Mouse (Mus musculus): ENCODE data around the gene Mmp14.

The Mmp14 gene

DNA sequence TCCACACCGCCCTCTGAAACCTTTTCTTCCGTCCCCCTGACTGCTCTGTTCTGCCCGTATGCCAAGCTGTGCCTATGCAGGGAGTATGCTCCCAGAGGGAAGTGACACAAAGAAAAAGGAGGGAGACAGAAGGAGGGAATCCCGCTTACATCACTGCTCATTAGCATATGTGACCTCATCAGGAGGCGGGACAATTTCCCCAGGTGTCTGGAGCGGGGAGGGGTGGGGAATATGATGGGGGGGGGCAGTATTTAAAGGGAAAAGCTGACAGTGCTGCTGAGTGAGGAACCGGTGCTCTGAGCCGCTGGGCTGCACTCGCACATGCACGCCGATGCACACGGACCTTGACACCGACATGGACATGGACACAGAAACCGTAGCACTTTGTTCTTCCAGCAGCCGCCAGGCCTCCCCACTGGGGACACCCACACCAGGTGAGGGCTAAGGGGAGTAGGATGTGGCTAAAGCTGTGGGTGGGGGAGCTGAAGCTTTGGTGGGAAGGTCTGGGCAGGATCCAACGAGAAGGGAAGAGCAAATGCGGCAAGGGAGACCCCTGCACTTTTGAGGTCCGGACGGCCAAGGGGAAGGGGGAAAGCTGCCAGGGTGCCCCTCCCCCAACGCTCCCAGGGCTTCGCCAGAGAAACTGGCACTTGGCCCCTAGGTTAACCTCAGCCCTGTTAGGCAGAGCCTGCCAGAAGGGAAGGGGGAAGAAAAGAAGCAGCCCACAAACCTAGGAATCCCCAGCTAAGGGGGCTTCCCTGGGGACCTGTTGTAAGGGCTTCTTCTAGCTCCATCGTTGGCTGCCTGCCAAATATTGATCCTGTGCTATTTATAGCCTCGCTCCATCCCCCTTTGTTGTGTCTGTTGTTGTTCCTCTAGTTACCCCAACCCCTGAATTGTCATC lies 44.8 kb downstream of the Mmp14 start, which contains the start of gene Rem2:
Gene Rem2 (plus strand): TSS at position 160 of the 904 bp plus-strand sequence.
- peak; percentile 77 for DNase-seq (ENCODE audit: low spot score)

GRCm38 (mm10) chr14:54477172-54477909 lies 45.9 kb downstream of the Mmp14 start:
- no peak for DNase-seq (ENCODE audit: low spot score)

GRCm38 (mm10) chr14:54479451-54479920 lies 48.1 kb downstream of the Mmp14 start:
- DNase-seq (ENCODE audit: low spot score) = no peak

GRCm38 (mm10) chr14:54480673-54481072 lies 49.3 kb downstream of the Mmp14 start:
- DNase-seq (ENCODE audit: low spot score) = no peak

DNA sequence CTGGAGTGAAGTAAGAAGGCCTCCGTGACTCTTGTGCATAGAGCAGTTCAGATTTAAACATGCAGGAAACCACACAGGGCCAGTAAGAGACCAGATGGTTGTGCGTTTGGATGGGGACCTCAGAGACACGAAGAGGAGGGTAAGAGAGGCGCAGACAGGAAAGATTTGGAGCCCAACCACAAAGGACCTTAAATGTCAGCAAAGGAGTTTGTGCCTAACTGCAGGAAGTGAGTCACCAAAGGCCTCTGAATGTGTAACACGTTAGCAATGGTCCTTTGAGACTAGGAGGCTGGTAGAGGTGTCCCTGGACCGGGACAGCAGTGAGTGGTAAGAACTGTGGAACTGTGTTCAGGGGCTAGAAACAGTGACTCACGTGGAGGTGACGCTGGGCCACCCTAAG lies 50.0 kb downstream of the Mmp14 start:
- DNase-seq (ENCODE audit: low spot score) = no peak

GRCm38 (mm10) chr14:54482498-54482897 lies 51.1 kb downstream of the Mmp14 start:
- DNase-seq (ENCODE audit: low spot score) = no peak

DNA sequence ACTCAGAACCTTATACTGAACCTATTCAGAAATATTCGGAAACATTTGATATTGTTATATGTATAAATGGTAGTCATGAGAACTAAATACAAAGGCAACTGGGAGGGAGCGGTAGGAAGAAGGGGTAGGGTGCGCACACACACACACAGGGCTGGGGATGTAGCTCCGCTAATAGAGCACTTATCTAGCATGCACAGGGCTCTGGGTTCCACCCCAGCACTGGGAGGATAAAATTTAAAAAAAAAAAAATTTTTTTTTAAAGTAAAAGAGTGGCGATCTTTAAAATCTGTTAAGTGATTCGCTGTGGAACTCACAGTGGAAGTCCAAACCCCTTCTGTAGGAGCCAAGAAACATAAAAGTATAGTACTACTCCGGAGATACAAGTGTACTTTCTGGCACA lies 54.5 kb downstream of the Mmp14 start:
- no peak for DNase-seq (ENCODE audit: low spot score)

- DNase-seq (ENCODE audit: low spot score) = no peak
Observed at GRCm38 (mm10) chr14:54487732-54488131, 56.3 kb downstream of the Mmp14 start.

DNA sequence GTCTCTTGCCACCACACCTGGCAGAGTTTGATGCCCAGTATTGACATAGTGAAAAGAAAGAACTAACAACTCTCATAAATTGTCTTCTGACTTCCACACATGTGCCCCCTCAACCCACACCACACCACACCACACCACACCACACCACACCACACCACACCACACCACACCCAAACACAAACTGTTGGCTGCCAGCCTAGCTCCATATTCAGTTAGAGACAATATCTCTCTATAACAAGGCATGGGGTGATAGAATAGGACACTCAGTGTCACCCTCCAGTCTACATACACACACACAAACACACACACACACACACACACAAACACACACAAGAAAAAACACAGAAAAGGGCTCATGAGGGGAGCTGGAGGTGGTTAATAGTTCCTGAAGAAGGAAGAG lies 56.9 kb downstream of the Mmp14 start:
- DNase-seq (ENCODE audit: low spot score) = no peak

DNA sequence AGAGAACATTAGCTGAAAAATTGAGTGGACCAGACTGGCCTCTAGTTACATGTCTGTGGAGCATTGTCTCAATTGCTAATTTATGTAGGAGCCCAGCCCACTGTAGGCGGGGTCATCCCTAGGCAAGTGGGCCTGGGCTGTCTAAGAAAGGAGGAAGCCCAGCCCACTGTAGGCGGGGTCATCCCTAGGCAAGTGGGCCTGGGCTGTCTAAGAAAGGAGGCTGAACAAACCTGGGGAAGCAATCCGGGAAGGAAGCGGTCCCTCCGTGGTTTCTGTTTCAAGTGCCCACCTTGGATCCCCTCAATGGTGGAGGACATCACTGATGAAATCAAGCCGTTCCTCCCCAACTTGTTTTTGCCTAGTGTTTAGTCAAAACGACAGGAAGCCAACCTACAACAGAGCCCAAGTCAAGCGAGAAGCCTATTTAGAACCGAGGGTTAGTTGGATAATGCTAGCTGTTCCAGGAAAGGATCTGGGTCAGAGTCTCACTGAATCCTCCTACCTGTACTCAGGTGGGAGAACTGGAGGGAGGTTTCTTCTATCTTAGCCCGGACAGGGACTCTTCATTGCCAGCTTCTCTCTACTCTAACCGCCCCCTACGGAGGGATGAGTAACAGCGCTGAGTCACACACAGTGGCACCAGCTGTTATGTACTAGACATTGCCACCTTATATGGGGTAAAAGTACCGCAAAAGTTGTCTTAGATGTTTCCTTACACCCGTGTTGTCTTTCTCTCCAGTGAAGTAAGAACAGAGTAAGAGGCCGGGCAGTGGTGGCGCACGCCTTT lies 61.1 kb downstream of the Mmp14 start:
- DNase-seq (ENCODE audit: low spot score) = peak; percentile 24

DNA sequence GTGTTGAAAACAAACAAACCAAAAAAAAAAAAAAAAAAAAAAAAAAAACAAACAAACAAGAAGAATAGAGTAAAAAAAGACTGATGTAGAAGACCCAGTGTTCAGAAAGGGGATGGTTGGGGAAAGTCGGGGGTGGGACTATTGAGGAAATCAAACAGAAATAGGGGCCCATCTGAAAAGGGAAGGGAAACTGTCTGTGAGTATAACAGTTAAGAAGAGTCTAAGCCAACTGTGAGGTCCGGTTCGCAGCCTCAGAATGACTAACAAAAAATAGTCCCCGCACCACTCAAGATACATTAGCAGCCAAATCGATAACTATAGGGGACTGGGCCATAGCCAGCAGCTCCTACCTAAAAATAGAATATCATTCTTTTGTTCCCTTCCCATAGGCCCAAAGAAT lies 61.8 kb downstream of the Mmp14 start:
- no peak for DNase-seq (ENCODE audit: low spot score)

GRCm38 (mm10) chr14:54494234-54494633 lies 62.8 kb downstream of the Mmp14 start:
- DNase-seq (ENCODE audit: low spot score) = peak; percentile 43

All from MN1 (cell line).